Mouse (Mus musculus) megakaryocyte, embryonic 14.5 days (primary cell): ENCODE data around the gene Gja10. TPM values are rescaled to one million over a fixed set of nuclear protein-coding genes. Genes with fewer than 3 reads are reported as not detected.

ENCODE experiments used
- H3K27me3 ChIP-seq: replicated peaks from 2 replicates; pipeline ENCODE3; 2012; ENCODE audit warnings: inconsistent platforms
- H3K36me3 ChIP-seq: replicated peaks from 2 replicates; pipeline ENCODE3; 2012; ENCODE audit warnings: low read length, inconsistent platforms, mixed read lengths
- H3K4me1 ChIP-seq: 2 replicates; pipeline ENCODE4 v1.6.1; 2012; ENCODE audit warnings: inconsistent platforms
- H3K4me3 ChIP-seq: replicated peaks from 2 replicates; pipeline ENCODE3; 2012; ENCODE audit warnings: moderate library complexity, mild to moderate bottlenecking, inconsistent platforms
- H3K9me3 ChIP-seq: 2 replicates; pipeline ENCODE4 v1.6.1; 2012; ENCODE audit warnings: inconsistent platforms
- FLI1 ChIP-seq: IDR thresholded peaks from 2 replicates; pipeline ENCODE4 v1.6.1; 2012; ENCODE audit warnings: low read length, inconsistent platforms, mixed read lengths
- GATA1 ChIP-seq: IDR thresholded peaks from 3 replicates; pipeline ENCODE4 v1.6.1; 2012; ENCODE audit warnings: mixed read lengths, low read length, inconsistent platforms, borderline replicate concordance
- polyA plus RNA-seq: library from polyadenylated mRNA; stranded (reverse); fragments of >175 nt; gene quantifications from 2 replicates; pipeline ENCODE4 v1.2.3, GENCODE M21; 2012; ENCODE audit warnings: low replicate concordance; ENCODE audit not compliant: insufficient read depth

Gja10 gene
- polyA plus RNA-seq, 1 experiment = not detected

- Histone ChIP-seq H3K4me3 (no peak overlapping the region), H3K36me3 (no peaks in the 10 kb centered on the region), H3K27me3 (peaks cover 27% of the 10 kb centered on the region), H3K9me3 (0 out of 2 replicates have a peak, but pooled peaks cover 2% of the 10 kb centered on the region), H3K4me1 (peaks cover 27% of the 10 kb centered on the region)
- TF ChIP-seq FLI1 = no peak
- no peak for TF ChIP-seq GATA1
Observed at GRCm38 (mm10) chr4:32561555-32562095, 40.9 kb downstream of the Gja10 start.

DNA sequence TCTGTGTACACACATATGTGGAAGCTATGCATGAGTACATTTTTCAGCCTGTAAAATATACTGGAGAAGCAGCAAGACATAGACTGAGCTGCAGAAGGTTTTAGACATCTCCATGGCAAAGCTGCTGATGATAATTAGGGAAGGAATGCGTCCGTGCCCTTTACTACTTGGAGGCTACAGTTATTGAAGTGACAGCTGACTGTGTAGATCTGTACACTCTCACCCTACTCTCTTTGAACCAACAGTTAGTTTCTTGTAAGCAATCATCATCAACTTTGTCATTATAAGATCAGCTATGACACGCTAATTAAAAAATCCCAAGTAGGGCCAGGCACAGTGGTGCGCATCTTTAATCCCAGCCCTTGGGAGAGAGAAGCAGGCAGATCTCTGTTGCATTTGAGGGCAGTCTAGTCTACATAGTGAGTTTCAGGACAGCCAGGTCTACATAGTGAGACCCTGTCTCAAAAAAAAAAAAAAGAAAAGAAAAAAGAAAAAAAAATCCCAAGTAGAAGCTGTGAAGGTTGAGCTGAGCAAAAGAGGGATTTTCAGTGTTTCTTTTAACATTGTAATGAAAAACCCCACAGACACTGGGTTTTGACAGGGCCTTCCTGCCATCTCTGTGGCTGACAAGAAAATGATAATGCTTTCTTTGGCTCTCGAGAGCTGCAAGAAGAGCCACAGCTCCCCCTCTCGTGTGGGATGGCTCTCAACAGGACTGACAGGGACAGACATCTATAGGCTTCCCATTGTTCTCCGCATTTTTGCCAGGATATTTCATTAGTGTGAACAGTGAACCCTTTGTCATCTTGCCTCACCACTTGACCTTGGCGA is 41.6 kb downstream of the Gja10 start:
- no peak overlapping the region for H3K4me3 ChIP-seq
- no peaks in the 10 kb centered on the region for H3K36me3 ChIP-seq
- H3K4me1 ChIP-seq = peaks cover 27% of the 10 kb centered on the region
- peaks cover 26% of the 10 kb centered on the region for H3K27me3 ChIP-seq
- H3K9me3 ChIP-seq = no peaks in the 10 kb centered on the region
- TF ChIP-seq GATA1 (no peak), FLI1 (no peak)

DNA sequence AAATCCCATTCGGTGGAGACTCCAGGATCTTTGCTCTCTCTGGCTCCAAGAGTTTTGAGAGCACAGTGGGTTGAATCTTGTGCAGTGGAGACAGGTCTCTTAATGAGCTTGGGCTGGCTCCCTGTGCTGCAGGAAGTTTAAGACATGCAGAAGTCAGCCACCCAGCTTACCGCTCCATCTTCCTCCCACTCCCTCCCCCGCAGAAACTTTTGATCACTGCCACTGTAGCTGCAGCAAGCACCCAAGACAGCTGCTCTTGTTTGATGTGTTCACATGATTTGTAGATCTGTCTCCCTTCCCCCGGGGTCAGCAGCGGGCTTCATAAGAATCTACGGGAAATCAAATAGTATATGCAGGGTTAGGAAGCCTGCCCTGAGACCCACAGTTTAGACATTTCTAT is 42.3 kb downstream of the Gja10 start:
- peaks cover 26% of the 10 kb centered on the region for H3K27me3 ChIP-seq
- no peak overlapping the region for H3K4me3 ChIP-seq
- H3K36me3 ChIP-seq = no peaks in the 10 kb centered on the region
- TF ChIP-seq GATA1 (no peak), FLI1 (no peak)
- H3K4me1 ChIP-seq = peaks cover 26% of the 10 kb centered on the region
- H3K9me3 ChIP-seq = no peaks in the 10 kb centered on the region

- TF ChIP-seq GATA1 (no peak), FLI1 (no peak)
- Histone ChIP-seq H3K27me3 (peaks cover 7% of the 10 kb centered on the region), H3K9me3 (no peaks in the 10 kb centered on the region), H3K4me1 (peaks cover 5% of the 10 kb centered on the region), H3K36me3 (no peaks in the 10 kb centered on the region), H3K4me3 (no peak overlapping the region)
Observed at GRCm38 (mm10) chr4:32555506-32555905, 47.1 kb downstream of the Gja10 start.

DNA sequence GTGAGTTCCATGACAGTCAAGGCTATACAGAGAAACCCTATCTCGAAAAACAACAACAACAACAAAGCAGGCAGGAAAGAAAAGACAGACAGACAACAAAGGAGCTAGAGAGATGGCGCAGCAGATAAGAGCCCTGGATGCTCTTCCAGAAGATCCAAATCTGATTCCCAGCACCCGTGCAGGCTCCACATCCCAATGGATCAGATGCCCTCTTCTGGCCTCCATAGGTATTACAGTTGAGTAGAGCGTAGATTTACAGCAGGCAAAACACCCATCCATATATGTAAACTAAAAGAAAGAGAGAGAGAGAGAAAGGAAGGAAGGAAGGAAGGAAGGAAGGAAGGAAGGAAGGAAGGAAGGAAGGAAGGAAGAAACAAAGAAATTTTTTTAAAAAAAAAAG is 51.2 kb downstream of the Gja10 start:
- Histone ChIP-seq H3K4me1 (no peaks in the 10 kb centered on the region), H3K27me3 (peaks cover 9% of the 10 kb centered on the region), H3K36me3 (no peaks in the 10 kb centered on the region), H3K4me3 (no peak overlapping the region), H3K9me3 (peaks cover 15% of the 10 kb centered on the region)
- no peak for TF ChIP-seq GATA1
- no peak for TF ChIP-seq FLI1

- Histone ChIP-seq H3K4me3 (no peak overlapping the region), H3K36me3 (no peaks in the 10 kb centered on the region), H3K27me3 (peaks cover 8% of the 10 kb centered on the region), H3K4me1 (no peaks in the 10 kb centered on the region), H3K9me3 (peaks cover 15% of the 10 kb centered on the region)
- TF ChIP-seq FLI1 = no peak
- no peak for TF ChIP-seq GATA1
Observed at GRCm38 (mm10) chr4:32549150-32549549, 53.4 kb downstream of the Gja10 start.

Other genes with a start within 250 kb of the Gja10 start
- 0.37 TPM in 1 of 2 replicates, not detected in the other for gene Casp8ap2, start 12.7 kb upstream of the Gja10 start, polyA plus RNA-seq
- 0.65 and 2.8 TPM in 2 replicates for gene Mdn1, start 54.4 kb upstream of the Gja10 start, polyA plus RNA-seq
- gene Lyrm2, start 197.5 kb upstream of the Gja10 start, polyA plus RNA-seq = not detected in 2 replicates